Mouse (Mus musculus) intestine, embryonic 14.5 days (tissue): Measurements from ENCODE around the gene Tmem183a. TPM values are rescaled to one million over a fixed set of nuclear protein-coding genes. Genes with fewer than 3 reads are reported as not detected.
A peak's percentile ranks its signal among the peaks of the same experiment; 100 is the strongest.

Experiments
- ATAC-seq: fragments of 200-750 bp; cut with Nextera tagmentation; replicated peaks from 2 replicates; pipeline ENCODE4 v1.8.0; 2017; ENCODE audit warnings: low read depth, moderate number of reproducible peaks, moderate TSS enrichment, moderate library complexity; ENCODE audit not compliant: low FRiP score, low TSS enrichment
- DNase-seq: peaks from one replicate; pipeline ENCODE4 v3.0.0-alpha.2; 2018; ENCODE audit warnings: low spot score
- H3K27ac ChIP-seq: fragments of 300-500 bp; sonication (generic); 2 replicates; pipeline ENCODE4 v1.5.1; 2014; ENCODE audit warnings: low read depth, mild to moderate bottlenecking, control low read depth
- H3K27me3 ChIP-seq: fragments of 300-500 bp; sonication (generic); replicated peaks from 2 replicates; pipeline ENCODE4 v1.6.1; 2014; ENCODE audit warnings: low read length, control low read depth; ENCODE audit not compliant: control insufficient read depth, insufficient read depth
- H3K36me3 ChIP-seq: fragments of 300-500 bp; sonication (generic); 2 replicates; pipeline ENCODE4 v1.6.1; 2014; ENCODE audit warnings: low read length, control low read depth; ENCODE audit not compliant: control insufficient read depth, insufficient read depth
- H3K4me1 ChIP-seq: fragments of 300-500 bp; sonication (generic); replicated peaks from 2 replicates; pipeline ENCODE4 v1.6.1; 2014; ENCODE audit warnings: low read length, control low read depth, mixed read lengths; ENCODE audit not compliant: control insufficient read depth, insufficient read depth
- H3K4me2 ChIP-seq: fragments of 300-500 bp; sonication (generic); 2 replicates; pipeline ENCODE4 v1.6.1; 2014; ENCODE audit warnings: low read length
- H3K4me3 ChIP-seq: fragments of 300-500 bp; sonication (generic); 2 replicates; pipeline ENCODE4 v1.5.1; 2014; ENCODE audit warnings: low read depth, low read length, control low read depth, mixed read lengths
- H3K9ac ChIP-seq: fragments of 300-500 bp; sonication (generic); 2 replicates; pipeline ENCODE4 v1.6.1; 2014; ENCODE audit warnings: mild to moderate bottlenecking, low read length
- H3K9me3 ChIP-seq: fragments of 300-500 bp; sonication (generic); 2 replicates; pipeline ENCODE4 v1.6.1; 2016; ENCODE audit warnings: low read length, control low read depth; ENCODE audit not compliant: control insufficient read depth
- WGBS: fragments of 180-500 bp; shearing (Covaris S2); extraction: QIAGEN DNeasy Blood & Tissue Kit; methylation state at CpG from one replicate; pipeline ENCODE4 v1.1.7; 2014; 5-methylcytosine and 5-hydroxymethylcytosine counted together
- polyA plus RNA-seq: library from polyadenylated mRNA; unstranded; fragments of >200 nt; fragmentation: Nextera tagmentation; extraction: Ambion mirVana; gene quantifications from 2 replicates; pipeline ENCODE4 v1.2.1, GENCODE M21; 2014

Gene Tmem183a
- polyA plus RNA-seq, 1 experiment from 2014 or later, result 89.2 TPM

GRCm38 (mm10) chr1:134335211-134335923, 26.4 kb downstream of the Tmem183a start:
- Histone ChIP-seq H3K36me3 (no peaks in the 10 kb centered on the region), H3K9ac (no peak overlapping the region), H3K27ac (no peak overlapping the region), H3K27me3 (no peaks in the 10 kb centered on the region), H3K4me3 (no peak overlapping the region), H3K4me2 (no peak overlapping the region), H3K4me1 (peaks cover 13% of the 10 kb centered on the region; the same call in 1 of the 2 replicates), H3K9me3 (no peaks in the 10 kb centered on the region)
- DNase-seq (no peak), ATAC-seq (no peak)
- 70% methylated on average over 13 of the region's 13 CpGs for WGBS

GRCm38 (mm10) chr1:134334111-134334827, 27.5 kb downstream of the Tmem183a start:
- Histone ChIP-seq H3K27ac (no peak overlapping the region), H3K4me3 (no peak overlapping the region), H3K4me2 (no peak overlapping the region), H3K4me1 (peaks cover 13% of the 10 kb centered on the region; the same call in 1 of the 2 replicates), H3K36me3 (no peaks in the 10 kb centered on the region), H3K9me3 (no peaks in the 10 kb centered on the region), H3K27me3 (no peaks in the 10 kb centered on the region), H3K9ac (no peak overlapping the region)
- WGBS, result 61% methylated on average over 7 of the region's 7 CpGs
- no peak for DNase-seq
- no peak for ATAC-seq

- Histone ChIP-seq H3K27me3 (no peaks in the 10 kb centered on the region), H3K9ac (no peak overlapping the region), H3K36me3 (no peaks in the 10 kb centered on the region), H3K27ac (no peak overlapping the region), H3K4me1 (peaks cover 13% of the 10 kb centered on the region; the same call in 1 of the 2 replicates), H3K4me3 (no peak overlapping the region), H3K4me2 (no peak overlapping the region), H3K9me3 (no peaks in the 10 kb centered on the region)
- 82% methylated on average over 10 of the region's 10 CpGs for WGBS
- ATAC-seq (no peak), DNase-seq (no peak)
These were observed 28.2 kb downstream of the Tmem183a start for GRCm38 (mm10) chr1:134333371-134334110.

- H3K4me3 ChIP-seq, result no peak within 1 kb of the TSS
- ATAC-seq, result peak; percentile 45; the same call in 1 of the 2 replicates
- no peaks in the 10 kb centered on the region for H3K36me3 ChIP-seq
- H3K4me2 ChIP-seq, result peak within 1 kb of the TSS; percentile 13; the same call in 1 of the 2 replicates
- peaks cover 13% of the 10 kb centered on the region; the same call in 1 of the 2 replicates for H3K4me1 ChIP-seq
- H3K27me3 ChIP-seq, result no peaks in the 10 kb centered on the region
- H3K27ac ChIP-seq, result no peak within 1 kb of the TSS
- no peaks in the 10 kb centered on the region for H3K9me3 ChIP-seq
- no peak within 1 kb of the TSS for H3K9ac ChIP-seq
- WGBS, result 47% methylated on average over 13 of the region's 13 CpGs
- no peak for DNase-seq
These were observed 29.0 kb downstream of the Tmem183a start, which contains the start of gene Ppfia4 for GRCm38 (mm10) chr1:134332770-134333271. Gene Ppfia4, minus strand, starts transcription at chr1:134332928.

- no peaks in the 10 kb centered on the region for H3K36me3 ChIP-seq
- no peaks in the 10 kb centered on the region for H3K27me3 ChIP-seq
- peaks cover 13% of the 10 kb centered on the region; the same call in 1 of the 2 replicates for H3K4me1 ChIP-seq
- peak; percentile 94 for DNase-seq
- H3K9me3 ChIP-seq, result no peaks in the 10 kb centered on the region
- no peak overlapping the region; the same call in 1 of the 2 replicates for H3K4me2 ChIP-seq
- H3K4me3 ChIP-seq, result no peak overlapping the region
- H3K27ac ChIP-seq, result no peak overlapping the region
- ATAC-seq, result peak; percentile 6; the same call in 1 of the 2 replicates
- H3K9ac ChIP-seq, result no peak overlapping the region
- WGBS, result 58% methylated on average over 20 of the region's 20 CpGs
These were observed 29.7 kb downstream of the Tmem183a start for GRCm38 (mm10) chr1:134331879-134332635.

GRCm38 (mm10) chr1:134326841-134327346, 34.9 kb downstream of the Tmem183a start:
- 88% methylated on average over 12 of the region's 12 CpGs for WGBS
- no peaks in the 10 kb centered on the region for H3K4me1 ChIP-seq
- H3K4me3 ChIP-seq, result no peak overlapping the region
- no peak overlapping the region for H3K4me2 ChIP-seq
- DNase-seq (no peak), ATAC-seq (no peak)
- no peaks in the 10 kb centered on the region for H3K36me3 ChIP-seq
- no peak overlapping the region for H3K9ac ChIP-seq
- H3K9me3 ChIP-seq, result no peaks in the 10 kb centered on the region
- H3K27me3 ChIP-seq, result no peaks in the 10 kb centered on the region
- no peak overlapping the region for H3K27ac ChIP-seq

- Histone ChIP-seq H3K4me1 (no peaks in the 10 kb centered on the region), H3K9ac (no peak overlapping the region), H3K36me3 (0 out of 2 replicates have a peak, but pooled peaks cover 3% of the 10 kb centered on the region), H3K4me3 (no peak overlapping the region), H3K27ac (no peak overlapping the region), H3K4me2 (no peak overlapping the region), H3K27me3 (no peaks in the 10 kb centered on the region), H3K9me3 (no peaks in the 10 kb centered on the region)
- 90% methylated on average over 6 of the region's 6 CpGs for WGBS
- ATAC-seq (no peak), DNase-seq (no peak)
These were observed 39.2 kb downstream of the Tmem183a start for GRCm38 (mm10) chr1:134322591-134322990.
